Mouse (Mus musculus) retina, embryonic 14.5 days (tissue): ENCODE data around the gene Mrm3.

ENCODE experiments used
- DNase-seq: peaks from one replicate; pipeline ENCODE4 v3.0.0-alpha.2; 2015; ENCODE audit warnings: low spot score

The Mrm3 gene

DNA sequence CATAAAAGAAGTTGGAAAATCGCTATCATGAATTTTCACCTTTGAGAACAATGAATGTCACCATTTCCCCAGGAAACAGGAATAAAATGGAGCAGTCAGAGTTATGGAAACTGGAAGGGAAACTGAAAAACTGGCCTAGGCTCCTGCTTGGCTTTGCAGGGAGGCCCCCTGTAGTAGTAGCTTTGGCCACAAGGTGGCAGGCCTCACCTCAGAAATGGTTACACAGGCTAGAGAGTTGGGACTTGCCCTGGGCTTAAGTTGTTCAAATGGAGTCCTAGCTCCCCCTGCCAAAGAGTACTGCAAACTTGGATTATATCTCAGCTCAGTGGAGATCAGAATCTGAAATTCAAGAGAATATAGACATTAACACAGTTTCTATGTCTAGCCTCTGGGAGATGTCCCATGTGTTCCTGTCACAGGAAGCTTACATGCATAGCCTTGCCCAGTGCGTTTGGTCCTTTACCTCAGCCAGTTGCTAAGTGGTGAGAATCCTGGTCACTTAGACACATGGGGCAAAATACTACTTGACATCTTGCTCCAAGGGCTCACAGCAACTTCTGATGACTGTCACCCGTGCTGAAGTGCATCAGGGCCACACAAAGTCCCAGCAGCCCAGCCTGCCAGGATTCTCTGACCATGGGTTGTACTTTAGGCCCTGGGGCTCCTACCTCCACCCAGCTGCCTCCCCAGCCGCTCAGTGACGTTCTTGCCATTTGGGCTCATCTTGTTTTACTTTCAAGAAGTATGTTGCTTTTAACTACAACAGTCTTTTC lies 9.8 kb downstream of the Mrm3 start:
- DNase-seq: peak; percentile 83

DNA sequence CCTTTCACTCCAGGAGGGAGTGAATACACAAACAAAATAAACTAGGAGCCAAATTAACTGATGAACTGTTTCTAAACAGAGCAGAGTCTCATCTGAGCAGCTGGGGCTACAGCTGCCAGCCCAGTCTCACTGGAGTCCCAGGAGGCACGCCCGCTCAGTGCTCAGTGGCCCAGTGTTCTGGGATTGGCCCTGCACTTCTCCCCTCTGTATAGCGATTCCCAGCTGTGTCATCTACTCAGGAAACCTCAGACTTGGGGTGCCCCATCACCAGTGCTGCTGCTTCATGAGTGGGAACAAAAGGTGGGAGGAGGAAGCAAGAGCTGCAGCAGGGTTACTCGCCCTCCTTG lies 10.4 kb downstream of the Mrm3 start:
- no peak for DNase-seq

DNA sequence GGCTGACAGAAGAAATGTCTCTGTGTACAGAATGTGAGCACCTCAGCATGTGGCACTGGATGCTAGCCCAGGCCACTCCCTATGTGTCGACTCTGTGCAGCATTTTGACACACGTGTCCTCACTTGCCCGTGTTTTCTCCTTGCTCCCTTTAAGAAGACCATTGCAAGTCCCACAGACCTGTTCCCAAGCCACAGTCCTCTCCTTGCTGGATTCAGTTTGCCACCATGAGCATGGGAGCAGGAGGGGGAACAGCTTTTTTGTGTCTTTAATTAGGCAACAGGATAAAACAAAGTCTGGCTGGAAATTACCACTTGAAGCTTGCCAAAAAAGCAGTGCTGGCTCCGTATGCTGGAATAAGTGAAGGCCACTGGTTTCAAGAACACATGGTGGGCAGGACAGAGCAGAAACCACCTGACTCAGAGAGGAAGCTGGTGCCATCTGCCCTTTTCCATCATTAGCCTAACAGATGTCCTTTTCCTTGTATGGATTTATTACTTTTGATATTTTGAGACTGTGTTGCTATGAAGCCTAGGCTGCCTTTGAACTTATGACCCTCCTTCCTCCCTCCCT lies 12.0 kb downstream of the Mrm3 start:
- DNase-seq: no peak

DNA sequence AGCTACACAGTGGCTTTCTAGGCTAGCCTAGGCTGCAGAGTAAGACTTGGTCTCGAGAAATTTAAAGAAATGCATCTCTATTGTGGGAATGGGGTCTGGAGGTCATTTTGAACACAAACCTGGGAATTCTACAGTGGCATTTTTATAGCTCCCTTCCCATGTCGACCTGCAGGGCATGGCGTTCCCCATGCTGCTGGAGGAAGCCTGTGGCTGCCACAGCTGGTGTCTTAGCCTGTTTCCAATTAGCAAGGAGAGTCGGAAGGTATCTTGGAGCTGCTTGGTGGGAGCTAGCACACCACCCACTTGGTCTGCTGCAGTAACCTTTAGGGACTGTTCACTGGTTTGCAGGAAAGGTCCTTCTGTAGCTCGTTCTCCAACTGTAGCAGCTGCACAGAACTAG lies 12.6 kb downstream of the Mrm3 start:
- no peak for DNase-seq

DNA sequence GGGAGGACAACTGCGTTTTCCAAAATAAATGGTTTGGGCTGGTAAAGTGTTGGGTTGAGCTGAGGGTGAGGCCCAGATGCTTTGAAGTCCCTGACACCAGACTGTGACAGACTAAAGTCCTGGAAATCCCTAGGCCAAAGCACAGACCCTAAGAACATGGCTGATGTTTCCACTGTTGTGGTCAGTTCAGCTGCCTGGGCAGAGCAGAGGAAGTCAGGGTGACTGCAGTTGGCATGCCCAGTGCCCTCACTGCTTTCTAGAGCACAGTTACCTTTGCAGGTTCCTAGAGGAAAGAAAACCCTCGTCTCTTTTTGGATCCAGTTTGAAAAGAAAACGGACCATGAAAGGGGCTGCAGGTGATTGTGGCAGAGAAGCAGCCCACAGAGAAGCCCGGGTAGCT lies 13.9 kb downstream of the Mrm3 start:
- no peak for DNase-seq

DNA sequence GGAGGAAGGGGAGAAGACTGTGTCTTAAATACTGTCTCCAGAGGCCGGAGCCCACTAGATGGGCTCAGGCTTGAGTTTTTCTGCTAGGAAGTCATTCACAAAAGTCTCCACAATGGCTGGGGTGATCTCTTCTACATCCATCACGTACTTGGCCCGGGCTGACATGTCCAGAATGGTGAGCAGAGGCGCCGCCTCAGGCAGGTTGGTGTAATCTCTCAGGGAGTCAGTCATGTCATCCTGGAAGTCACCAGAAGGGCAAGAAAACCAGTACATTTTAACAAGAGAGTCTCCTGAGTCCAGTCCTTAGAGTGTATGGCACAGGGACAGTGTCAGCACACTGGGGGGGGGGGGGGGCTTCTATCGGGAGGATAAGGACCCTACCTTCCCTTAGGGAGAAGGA lies 15.0 kb downstream of the Mrm3 start:
- no peak for DNase-seq

DNA sequence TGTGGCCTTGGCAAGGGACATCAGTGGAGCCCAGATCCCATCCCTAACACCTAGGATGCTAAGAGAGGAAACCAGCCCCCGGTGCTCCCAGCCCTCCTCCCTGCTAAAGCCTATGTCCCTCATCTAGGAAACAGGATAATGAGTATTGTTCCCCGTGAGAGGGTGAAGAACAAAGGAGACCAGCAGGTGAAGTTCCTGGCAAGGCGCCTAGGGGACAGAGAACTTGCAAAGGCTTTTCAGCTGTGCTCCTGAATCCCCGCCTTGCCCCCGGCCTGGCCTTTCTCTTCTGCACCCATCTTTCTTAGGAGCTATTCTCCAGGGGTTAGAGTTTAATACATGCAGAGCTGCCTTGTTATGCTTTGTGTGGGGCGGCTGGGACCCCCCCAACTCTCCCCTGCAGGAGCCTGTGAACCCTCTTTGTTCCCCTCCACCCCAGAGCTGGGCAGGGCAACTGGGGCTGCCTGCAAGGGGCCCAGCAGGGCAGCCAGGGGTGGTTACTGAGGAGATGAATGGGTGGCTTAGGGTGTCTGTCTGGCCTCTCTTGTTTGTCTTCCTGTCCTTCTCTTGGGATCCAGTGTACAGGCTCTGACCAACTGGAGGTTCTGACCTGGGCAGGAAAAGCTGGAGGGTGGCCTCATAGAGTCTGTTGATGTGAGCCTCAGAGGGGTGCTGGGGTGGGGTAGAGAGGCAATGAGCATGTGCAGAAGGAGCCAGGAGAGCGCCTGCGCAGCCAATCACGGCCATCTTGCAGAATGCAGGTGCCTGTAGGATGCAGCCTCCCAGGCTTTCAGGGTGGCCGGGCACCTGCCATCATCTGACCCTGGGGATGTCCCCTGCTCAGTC lies 16.9 kb downstream of the Mrm3 start:
- DNase-seq: no peak

DNA sequence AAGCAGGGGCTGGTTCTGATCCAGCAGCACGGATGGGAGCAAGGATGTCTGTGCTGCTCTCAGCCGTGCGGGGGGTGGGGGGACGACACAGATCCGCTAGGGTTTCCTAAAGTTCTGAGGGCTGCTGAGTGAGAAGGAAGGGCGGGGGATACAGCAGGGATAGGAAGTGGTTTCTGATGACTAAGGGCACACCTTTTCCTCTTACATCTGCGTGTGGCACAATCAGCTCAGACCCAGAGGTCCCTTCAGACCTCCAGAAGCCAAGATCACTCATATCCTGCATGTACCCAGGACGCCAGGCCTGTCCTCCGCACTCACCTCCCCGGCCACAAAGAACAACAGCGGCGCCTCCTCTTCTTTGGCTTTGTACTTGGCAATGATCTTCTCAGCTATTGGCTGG lies 17.7 kb downstream of the Mrm3 start:
- no peak for DNase-seq

DNA sequence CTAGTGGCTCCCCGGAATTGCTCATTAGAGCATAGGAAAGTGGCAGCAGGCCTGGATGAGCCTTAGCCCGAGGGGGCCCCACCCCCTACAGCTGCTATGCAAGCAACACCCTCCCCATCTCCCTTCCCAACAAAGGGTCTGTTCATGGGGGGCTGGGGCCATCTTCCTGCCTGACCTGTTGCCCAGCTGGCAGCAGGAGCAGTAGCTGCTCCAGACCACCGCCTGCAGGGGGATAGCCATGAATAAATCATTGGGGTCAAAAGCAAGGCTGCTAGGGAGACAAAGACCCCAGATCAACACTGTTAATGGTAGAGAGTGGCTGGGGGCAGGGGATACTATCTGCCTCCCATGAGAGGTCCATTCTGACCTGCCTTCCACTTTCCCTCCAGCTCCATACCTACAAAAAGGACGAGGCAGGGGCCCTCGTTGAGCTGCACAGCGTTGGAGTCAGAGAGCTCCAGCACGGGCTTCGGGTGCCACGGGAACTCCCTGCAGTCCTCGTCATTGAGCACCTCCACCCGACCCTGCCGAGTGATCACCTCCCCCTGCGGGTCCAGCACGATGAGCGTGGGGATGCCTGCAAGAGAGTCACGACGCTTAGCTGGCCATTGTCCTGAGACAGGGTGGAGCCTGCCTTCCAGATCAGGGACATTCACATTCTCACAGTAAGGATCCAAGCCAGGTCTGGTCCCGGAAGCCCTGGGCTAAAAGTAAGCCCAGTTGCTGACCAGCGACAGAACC lies 19.3 kb downstream of the Mrm3 start:
- DNase-seq: peak; percentile 70

DNA sequence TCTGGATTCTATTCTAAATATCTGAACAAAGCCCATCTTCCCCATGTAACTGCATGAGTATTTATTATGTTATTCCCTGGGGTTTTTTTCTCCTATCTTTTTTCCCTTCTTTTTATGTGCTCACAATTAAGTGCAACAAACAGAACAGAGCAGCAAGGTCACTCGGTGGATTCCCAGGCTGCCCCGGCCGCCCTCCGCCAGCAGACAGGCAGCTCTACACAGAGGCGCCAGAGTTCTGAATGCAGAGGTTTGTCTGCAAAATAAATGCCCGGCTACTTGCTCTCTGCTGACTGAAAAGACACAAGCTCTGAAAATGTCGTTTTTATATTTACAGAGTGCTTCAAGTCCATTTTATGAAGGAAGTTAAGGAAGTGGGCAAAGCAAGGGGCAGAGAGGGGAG lies 24.0 kb downstream of the Mrm3 start:
- DNase-seq: no peak

DNA sequence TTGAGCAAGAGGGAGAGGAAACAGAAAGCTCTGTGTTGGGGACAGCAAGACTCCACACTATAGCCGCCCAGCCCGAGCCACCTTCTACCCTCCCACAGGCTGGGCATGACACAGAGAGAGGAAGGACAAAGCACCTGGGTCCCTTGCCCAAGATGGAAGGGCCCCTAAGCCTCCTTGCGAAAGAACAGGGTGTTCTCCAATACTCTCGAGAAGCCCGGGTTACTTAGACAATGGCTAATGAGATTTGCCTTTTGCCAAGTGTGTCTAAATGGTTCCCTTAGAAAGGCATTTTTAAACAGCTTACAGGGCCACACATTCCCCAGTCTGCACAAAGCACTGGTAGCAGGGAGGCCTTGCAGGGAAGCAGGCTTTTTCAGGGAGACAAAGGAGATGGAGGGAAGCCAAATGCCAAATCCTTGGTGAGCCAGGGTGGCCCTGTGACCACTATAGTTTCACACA lies 24.5 kb downstream of the Mrm3 start:
- no peak for DNase-seq

DNA sequence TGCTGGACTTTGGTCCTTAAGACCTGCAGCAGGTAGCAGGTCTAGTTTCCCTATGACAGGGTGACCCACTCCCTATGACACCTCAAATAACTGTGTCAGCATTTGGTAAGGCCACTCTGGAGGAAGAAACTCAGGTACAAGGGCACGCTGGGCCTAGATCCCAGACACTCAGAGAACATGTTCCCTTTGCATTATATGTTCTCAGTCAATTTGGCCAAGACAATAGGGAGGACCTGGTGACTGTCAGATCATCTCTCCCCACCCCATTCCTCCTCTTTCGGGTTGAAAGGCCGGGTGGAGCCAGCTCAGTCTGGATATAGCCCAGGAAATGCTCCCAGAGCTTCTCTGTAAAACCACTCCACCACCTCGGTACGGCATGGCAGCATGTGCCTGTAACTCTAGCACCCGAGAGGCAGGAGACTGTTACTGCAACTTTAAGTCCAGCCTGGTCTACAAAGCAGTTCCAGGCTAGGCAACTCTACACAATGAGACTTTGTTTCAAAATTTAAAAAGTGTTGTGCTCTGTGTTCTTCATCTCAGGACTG lies 25.1 kb downstream of the Mrm3 start:
- DNase-seq: no peak

DNA sequence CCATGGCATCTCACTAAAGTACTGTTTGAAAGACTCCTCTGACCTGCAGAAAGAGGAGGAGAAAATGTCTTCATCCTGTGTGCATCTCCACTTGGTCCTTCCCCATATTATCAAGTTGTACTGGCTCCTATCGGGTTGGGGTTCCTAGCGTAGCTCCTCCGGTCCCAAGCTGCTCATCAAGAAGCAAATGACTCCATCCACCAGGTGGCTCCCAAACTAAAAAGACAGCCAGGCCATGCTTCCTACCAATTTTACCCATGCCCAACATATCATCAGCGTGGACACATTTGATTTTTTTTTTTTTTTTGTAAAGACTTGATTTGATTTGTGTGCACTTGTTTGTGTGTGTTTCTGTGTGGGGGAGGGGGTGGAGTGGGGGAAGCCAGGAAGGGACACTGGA lies 28.9 kb downstream of the Mrm3 start:
- DNase-seq: peak; percentile 55

DNA sequence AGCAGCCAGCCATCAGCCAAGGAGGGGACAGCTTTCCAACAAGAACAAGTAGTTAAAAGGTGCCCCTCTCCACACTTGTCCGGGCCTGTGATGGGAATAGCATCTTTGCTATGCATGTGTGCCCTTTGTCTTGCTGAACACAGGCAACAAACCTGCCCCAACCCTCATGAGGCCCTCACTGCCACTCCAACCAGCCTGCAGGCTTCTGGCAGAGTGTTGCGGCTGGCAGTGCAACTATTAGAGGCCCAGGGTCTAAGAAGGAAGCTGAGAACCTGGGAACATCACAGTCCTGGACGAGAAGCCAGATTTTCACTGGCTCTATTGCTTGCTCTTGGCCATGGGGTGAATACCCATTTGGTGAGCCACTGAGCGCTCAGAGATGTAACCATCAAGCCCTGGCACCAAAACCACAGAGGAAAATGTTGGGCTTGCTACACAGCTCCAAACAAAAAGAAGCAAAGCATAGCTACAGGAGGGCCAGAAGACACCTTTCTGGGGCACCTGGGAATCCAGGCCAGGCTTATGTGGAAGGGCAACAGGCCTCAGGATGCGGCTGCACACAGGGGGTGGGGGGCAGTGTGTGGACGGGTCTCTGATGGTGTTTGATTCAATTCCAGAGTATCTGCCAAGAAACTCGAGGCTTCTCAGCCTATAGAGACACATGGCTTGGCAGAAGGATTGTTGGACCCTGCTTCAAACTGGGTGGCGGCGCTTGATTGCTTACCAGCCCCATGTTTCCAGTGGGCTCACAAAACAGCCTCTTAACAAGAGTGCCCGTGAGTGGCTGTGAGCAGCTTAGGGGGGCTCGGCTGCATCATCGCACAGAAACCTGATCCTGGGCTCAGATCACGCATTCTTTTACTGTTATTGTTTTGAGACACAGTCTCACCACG lies 35.7 kb downstream of the Mrm3 start:
- DNase-seq: no peak

DNA sequence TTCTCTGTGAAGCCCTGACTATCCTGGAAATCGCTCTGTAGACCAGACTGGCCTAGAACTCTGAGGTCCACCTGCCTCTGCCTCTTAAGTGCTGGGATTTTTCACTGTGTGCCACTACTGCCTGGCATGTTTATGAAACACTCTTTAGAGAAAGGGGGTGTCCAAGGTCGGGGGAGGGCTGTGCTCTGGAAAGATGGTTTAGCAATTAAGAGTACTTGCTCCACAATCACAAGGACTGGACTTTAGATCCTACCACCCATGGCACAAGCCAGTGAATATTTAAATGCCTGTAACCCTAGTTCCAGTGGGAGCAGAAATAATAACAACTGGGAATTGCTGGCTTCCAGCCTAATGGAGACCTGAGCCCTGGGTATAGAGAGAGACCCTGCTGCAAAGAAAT lies 36.5 kb downstream of the Mrm3 start:
- DNase-seq: no peak

DNA sequence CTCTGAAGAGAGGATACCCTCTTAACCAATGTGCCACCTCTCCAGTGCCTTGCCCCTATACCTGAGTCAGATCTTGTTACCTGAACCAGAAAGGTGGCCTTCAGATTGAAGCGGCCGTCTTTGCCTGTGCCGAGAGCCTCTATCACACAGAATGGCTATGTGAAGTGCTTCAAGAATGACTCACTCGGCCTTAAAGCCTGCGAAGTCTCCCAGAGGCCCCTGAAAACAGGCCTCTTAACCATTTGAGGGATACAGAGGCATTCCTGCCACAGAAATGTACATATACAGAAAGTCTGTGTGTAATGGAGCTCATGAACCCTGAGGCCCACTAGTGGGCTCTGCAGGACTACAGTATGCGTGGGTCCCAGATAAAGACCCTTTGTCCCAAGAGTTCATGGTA lies 40.3 kb downstream of the Mrm3 start:
- no peak for DNase-seq

DNA sequence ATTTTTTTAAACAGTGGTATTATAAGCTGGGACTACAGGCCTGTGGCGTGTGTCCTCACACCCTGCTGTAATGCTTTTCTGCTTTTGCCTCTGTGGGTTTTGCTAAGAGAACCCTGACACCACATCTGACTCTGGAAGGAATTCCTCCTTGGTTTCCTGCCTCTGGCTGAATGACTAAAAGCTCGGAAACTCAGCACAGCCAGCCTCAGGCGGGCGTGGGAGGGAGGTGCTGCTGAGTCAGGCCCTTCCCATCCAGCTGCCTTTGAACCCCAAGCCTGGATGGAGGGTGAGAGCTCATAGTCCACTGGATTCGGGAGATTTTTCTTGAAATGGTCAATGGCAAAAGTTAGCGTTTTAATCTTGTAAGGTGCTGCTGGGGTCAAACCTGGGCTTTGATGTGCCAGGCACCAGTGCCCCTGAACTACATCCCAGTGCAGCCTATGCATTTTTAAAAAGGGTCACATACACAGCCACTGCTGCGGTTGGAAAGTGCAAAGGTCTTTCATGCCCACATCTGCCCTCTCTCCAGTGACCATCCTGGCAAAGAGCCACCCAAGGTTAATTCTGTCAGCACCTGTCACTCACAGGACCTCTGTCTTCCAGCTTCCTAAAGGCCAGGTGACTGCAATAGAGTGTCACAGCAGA lies 42.0 kb downstream of the Mrm3 start:
- DNase-seq: no peak

DNA sequence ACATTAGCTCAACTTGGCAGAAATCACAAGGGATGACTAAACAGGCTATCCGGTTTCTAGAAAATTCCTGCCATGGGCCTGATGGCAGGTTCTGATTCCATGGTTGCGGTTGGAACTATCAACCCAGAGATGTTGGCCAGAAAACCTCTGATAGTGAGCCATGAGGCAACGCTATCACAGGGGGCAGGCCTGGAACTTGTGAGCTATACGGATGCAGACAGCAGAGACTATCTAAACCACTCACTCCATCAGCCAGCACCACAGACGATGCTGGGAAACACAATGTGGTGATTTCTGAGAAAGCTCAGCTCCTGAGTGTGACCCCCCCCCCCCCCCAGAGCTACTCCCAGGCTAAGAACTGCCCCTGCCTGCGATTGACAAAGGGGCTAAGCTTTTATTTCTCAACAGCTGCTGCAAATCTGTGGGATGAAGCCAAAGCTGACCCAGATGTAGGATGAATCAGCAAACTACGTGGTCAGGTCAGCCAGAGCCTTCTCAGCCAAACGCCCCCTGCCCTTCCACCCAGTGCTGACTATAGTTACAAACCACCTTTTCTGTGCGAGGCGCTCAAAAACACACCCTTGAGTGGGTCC lies 43.1 kb downstream of the Mrm3 start:
- DNase-seq: peak; percentile 42

DNA sequence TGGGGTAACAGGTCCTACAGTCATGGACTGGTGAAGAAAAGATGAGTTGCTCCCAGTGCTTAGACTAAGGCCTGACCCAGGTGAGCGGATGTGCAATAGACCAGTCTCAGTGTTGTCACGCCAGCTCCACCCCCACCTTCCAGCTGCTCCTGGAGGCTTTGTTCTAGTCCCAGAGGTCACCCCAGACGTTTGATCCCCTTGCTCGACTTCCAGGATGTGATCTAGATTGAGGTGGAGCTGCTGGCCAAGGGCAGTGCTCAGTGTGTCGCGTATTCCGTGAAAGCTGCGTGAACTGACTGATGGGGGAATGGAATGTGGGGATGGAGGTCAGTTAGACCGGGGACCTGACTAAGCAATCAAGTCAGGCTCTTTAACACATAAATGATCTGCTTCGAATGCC lies 43.8 kb downstream of the Mrm3 start:
- DNase-seq: peak; percentile 38

DNA sequence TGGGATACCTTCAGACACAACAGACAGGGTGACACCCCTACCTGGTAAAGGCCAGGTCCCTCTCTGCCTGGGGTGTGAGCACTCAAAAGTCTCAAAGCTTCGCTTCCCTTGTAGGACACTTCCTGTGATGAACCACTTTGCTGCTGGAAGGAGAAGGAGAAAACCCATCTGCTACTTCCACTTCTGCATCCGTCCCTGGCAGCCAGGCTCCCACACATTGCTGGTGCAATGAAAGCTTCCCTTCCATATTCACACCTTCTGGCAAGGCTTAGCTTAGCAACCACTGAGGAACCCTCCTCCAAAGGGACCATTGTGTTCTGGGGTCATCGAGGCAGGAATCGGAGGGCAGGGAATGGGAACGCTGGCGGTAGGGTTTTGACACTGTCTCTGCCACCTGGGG lies 45.1 kb downstream of the Mrm3 start:
- no peak for DNase-seq
